Mouse (Mus musculus) forebrain, embryonic 10.5 days (tissue): ENCODE results near the gene Gmeb1. TPM values are rescaled to one million over a fixed set of nuclear protein-coding genes. Genes with fewer than 3 reads are reported as not detected.
"Not testable (repeated sequence)": the region's sequence is repeated elsewhere in the genome, so short reads cannot be mapped to it uniquely, and the experiment has no call there.

ENCODE experiments used
- DNase-seq: peaks from one replicate; pipeline ENCODE4 v3.0.0-alpha.2; 2017; ENCODE audit warnings: low spot score; ENCODE audit errors: extremely low spot score
- H3K27ac ChIP-seq: fragments of 300-500 bp; sonication (generic); 2 replicates; pipeline ENCODE4 v1.5.1; 2016; ENCODE audit warnings: mild to moderate bottlenecking
- H3K27me3 ChIP-seq: fragments of 300-500 bp; sonication (generic); 2 replicates; pipeline ENCODE4 v1.6.1; 2016; ENCODE audit warnings: mild to moderate bottlenecking; ENCODE audit not compliant: poor library complexity, severe bottlenecking
- H3K36me3 ChIP-seq: fragments of 300-500 bp; sonication (generic); replicated peaks from 2 replicates; pipeline ENCODE4 v1.6.1; 2016; ENCODE audit warnings: mild to moderate bottlenecking, moderate library complexity
- H3K4me1 ChIP-seq: fragments of 300-500 bp; sonication (generic); 2 replicates; pipeline ENCODE4 v1.6.1; 2016
- H3K4me3 ChIP-seq: fragments of 300-500 bp; sonication (generic); 2 replicates; pipeline ENCODE4 v1.5.1; 2016; ENCODE audit warnings: mild to moderate bottlenecking, moderate library complexity
- H3K9me3 ChIP-seq: fragments of 300-500 bp; sonication (generic); 2 replicates; pipeline ENCODE4 v1.6.1; 2016; ENCODE audit warnings: mild to moderate bottlenecking, moderate library complexity
- WGBS: fragments of 180-500 bp; shearing (Covaris S2); methylation state at CpG from one replicate; pipeline ENCODE4 v1.1.7; 2016; 5-methylcytosine and 5-hydroxymethylcytosine counted together
- polyA plus RNA-seq: library from polyadenylated mRNA; unstranded; fragments of >200 nt; fragmentation: Nextera tagmentation; extraction: Ambion mirVana; gene quantifications from 2 replicates; pipeline ENCODE4 v1.2.1, GENCODE M21; 2016

Gmeb1 gene
- polyA plus RNA-seq, 1 experiment from 2014 or later, result 50.6 TPM

DNA sequence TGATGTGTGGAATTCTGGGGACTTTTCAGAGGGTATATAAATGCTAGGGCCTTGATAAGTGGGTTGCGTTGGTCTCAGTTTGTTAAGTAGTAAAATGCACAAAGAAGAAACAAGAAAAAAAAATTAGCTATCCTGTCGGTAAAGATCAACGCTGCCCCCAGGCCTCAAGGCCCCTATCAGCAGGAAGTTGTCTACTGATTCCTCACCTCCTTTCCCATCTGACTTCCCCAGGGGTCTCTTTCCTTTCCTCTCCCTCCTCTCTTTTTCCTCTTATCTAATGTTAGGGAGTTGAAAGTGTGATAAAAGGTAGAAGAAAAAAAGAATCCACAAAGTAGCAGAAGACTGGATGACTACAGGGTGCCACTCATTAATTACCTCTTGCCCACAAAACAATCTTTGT, 21.0 kb downstream of the Gmeb1 start:
- 92% methylated on average over 3 of the region's 3 CpGs for WGBS
- H3K36me3 ChIP-seq, result peaks cover 95% of the 10 kb centered on the region

DNA sequence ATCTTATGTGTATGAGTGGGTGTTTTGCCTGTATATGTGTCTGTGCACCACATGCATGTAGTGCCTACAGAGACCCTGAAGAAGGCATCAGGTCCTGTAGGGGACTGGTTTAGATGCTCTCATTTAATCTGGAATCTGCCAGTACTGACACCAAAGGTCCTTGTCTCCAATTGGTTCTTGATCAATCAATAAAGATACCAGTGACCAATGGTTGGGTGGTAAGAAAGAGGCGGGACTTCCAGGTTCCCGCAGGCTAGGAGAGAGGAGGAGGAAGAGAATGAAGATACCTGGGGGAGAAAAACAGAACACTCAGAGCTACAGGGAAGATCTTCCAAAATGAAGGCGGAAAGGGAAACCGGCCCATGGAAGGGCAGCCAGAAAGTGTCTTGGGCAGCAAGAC, 23.0 kb downstream of the Gmeb1 start:
- Histone ChIP-seq H3K4me1 (no peaks in the 10 kb centered on the region), H3K4me3 (no peak overlapping the region), H3K27ac (no peak overlapping the region), H3K27me3 (no peaks in the 10 kb centered on the region), H3K36me3 (peaks cover 99% of the 10 kb centered on the region), H3K9me3 (no peaks in the 10 kb centered on the region)
- WGBS, result 86% methylated on average over 4 of the region's 4 CpGs
- no peak for DNase-seq

More for the DNA sequence above, 21.0 kb downstream of the Gmeb1 start:
- Histone ChIP-seq H3K27ac (no peak overlapping the region), H3K4me3 (no peak overlapping the region), H3K4me1 (no peaks in the 10 kb centered on the region), H3K9me3 (no peaks in the 10 kb centered on the region), H3K27me3 (no peaks in the 10 kb centered on the region)
- DNase-seq, result no peak

GRCm38 (mm10) chr4:132234710-132235109, 26.7 kb downstream of the Gmeb1 start:
- no peak overlapping the region for H3K27ac ChIP-seq
- H3K4me1 ChIP-seq, result no peaks in the 10 kb centered on the region
- no peak overlapping the region for H3K4me3 ChIP-seq
- peaks cover 100% of the 10 kb centered on the region for H3K36me3 ChIP-seq
- H3K9me3 ChIP-seq, result no peaks in the 10 kb centered on the region
- 94% methylated on average over 8 of the region's 8 CpGs for WGBS
- H3K27me3 ChIP-seq, result no peaks in the 10 kb centered on the region
- no peak for DNase-seq

DNA sequence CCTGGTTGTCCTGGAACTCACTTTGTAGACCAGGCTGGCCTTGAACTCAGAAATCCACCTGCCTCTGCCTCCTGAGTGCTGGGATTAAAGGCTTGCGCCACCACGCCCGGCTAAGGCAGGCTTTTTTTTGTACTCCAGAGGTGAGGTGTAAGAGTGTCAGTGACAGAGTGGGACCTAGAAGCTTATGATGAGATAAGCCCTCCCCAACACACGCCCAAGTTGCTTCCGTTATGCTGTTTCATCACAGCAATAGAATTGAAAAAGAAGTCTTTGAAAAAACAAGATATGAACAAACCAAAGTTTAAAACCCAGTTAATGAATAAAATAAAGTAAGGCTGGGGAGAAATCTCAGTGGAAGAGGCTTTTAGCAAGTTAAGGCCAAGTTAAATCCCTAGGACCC, 31.0 kb downstream of the Gmeb1 start:
- H3K4me1 ChIP-seq, result no peaks in the 10 kb centered on the region
- H3K9me3 ChIP-seq, result no peaks in the 10 kb centered on the region
- H3K27ac ChIP-seq, result no peak overlapping the region
- DNase-seq, result no peak
- WGBS, result 96% methylated on average over 5 of the region's 5 CpGs
- no peaks in the 10 kb centered on the region for H3K27me3 ChIP-seq
- H3K4me3 ChIP-seq, result no peak overlapping the region
- peaks cover 99% of the 10 kb centered on the region for H3K36me3 ChIP-seq

GRCm38 (mm10) chr4:132222001-132222400, 39.4 kb downstream of the Gmeb1 start:
- peaks cover 51% of the 10 kb centered on the region for H3K36me3 ChIP-seq
- H3K27ac ChIP-seq, H3K4me3 ChIP-seq, H3K4me1 ChIP-seq, H3K9me3 ChIP-seq, DNase-seq, H3K27me3 ChIP-seq: not testable (repeated sequence)
- WGBS, result 91% methylated on average over 5 of the region's 5 CpGs

DNA sequence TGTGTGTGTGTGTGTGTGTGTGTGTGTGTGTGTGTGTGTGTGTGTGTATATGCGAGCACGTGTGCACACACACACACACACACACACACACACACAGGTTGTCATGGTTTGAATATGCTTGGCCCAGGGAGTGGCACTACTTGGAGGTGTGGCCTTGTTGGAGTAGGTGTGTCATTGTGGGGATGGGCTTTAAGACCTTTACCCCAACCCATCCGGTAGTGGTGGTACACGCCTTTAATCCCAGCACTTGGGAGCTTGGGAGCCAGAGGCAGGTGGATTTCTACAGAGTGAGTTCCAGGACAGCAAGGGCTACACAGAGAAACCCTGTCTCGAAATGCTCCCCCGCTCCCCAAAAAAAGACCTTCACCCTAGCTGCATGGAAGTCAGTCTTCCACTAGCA, 43.0 kb downstream of the Gmeb1 start:
- peaks cover 17% of the 10 kb centered on the region for H3K36me3 ChIP-seq
- H3K27me3 ChIP-seq, H3K27ac ChIP-seq, H3K9me3 ChIP-seq, H3K4me1 ChIP-seq, H3K4me3 ChIP-seq, DNase-seq: not testable (repeated sequence)
- WGBS, result 86% methylated on average over 6 of the region's 6 CpGs

GRCm38 (mm10) chr4:132217781-132218180, 43.6 kb downstream of the Gmeb1 start:
- WGBS, result 90% methylated on average over 2 of the region's 2 CpGs

GRCm38 (mm10) chr4:132216602-132217001, 44.8 kb downstream of the Gmeb1 start:
- Histone ChIP-seq H3K27me3 (no peaks in the 10 kb centered on the region), H3K4me3 (no peak overlapping the region), H3K9me3 (no peaks in the 10 kb centered on the region), H3K36me3 (peaks cover under 1% of the 10 kb centered on the region), H3K4me1 (peaks cover 9% of the 10 kb centered on the region), H3K27ac (no peak overlapping the region)
- DNase-seq, result no peak
- 89% methylated on average over 1 of the region's 1 CpGs for WGBS

More at GRCm38 (mm10) chr4:132217781-132218180, 43.6 kb downstream of the Gmeb1 start:
- Histone ChIP-seq H3K27me3 (no peaks in the 10 kb centered on the region), H3K27ac (no peak overlapping the region), H3K9me3 (no peaks in the 10 kb centered on the region), H3K4me1 (peaks cover 1% of the 10 kb centered on the region), H3K36me3 (peaks cover 10% of the 10 kb centered on the region), H3K4me3 (no peak overlapping the region)
- no peak for DNase-seq

GRCm38 (mm10) chr4:132214847-132215246, 46.6 kb downstream of the Gmeb1 start:
- H3K4me1 ChIP-seq, result peaks cover 19% of the 10 kb centered on the region
- WGBS, result 83% methylated on average over 4 of the region's 4 CpGs
- H3K4me3 ChIP-seq, result no peak overlapping the region
- peaks cover 11% of the 10 kb centered on the region for H3K36me3 ChIP-seq
- DNase-seq, result no peak
- H3K27ac ChIP-seq, result no peak overlapping the region
- H3K27me3 ChIP-seq, result no peaks in the 10 kb centered on the region
- H3K9me3 ChIP-seq, result no peaks in the 10 kb centered on the region

- Histone ChIP-seq H3K36me3 (peaks cover 38% of the 10 kb centered on the region), H3K4me3 (peak within 1 kb of the TSS; percentile 100), H3K9me3 (no peaks in the 10 kb centered on the region), H3K27ac (peak within 1 kb of the TSS; percentile 100), H3K4me1 (peaks cover 32% of the 10 kb centered on the region), H3K27me3 (no peaks in the 10 kb centered on the region)
- peak; percentile 95 for DNase-seq
- WGBS, result under 1% methylated on average over 78 of the region's 78 CpGs
Observed at GRCm38 (mm10) chr4:132211953-132212734, 49.3 kb downstream of the Gmeb1 start, which contains the start of gene Ythdf2. Gene Ythdf2 (minus strand): TSS chr4:132212303.

DNA sequence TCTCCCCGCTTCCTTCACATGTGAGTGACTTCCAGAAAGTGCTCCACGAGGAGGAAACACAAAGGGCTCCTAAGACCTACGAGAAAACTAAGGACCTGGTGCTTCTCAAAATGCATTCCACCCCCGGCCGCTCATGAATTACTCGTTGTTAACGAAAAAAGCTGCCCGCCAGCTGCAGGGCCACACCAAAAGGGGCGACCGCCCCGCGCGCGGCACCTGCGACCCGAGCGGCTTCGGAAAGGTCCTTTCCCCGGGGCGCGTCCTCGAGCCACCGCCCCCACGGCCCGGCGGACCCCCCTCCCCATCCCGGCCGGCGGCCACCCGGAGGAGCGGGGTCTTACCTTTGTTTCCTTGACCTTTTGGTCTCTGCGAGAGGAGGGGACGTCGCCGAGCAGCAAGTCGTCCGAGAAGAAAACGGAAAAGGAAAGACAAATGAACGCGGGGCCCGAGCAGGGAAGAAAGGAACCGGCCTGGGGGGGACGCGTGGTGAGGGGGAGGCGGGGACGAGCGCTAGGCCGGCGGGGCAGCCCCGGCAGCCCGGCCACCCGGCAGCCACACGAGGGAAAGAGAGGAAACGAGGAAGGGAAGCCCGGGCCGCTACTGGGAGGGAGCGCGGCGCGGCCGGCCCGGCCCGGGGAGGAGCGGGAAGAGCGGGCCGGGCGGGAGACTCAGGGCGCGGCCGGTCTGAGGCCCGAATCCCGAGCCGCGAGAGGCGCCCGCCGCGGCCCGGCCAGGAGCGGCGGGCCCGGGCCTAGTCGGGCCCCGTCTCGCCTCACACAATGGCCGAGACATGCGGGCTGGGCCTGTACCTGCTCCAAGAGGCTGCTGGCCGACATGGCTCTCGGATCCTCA, 50.1 kb downstream of the Gmeb1 start:
- WGBS, result under 1% methylated on average over 87 of the region's 89 CpGs
- H3K36me3 ChIP-seq, result peaks cover 46% of the 10 kb centered on the region

GRCm38 (mm10) chr4:132210325-132210724, 51.1 kb downstream of the Gmeb1 start:
- peaks cover 56% of the 10 kb centered on the region for H3K36me3 ChIP-seq
- peak overlapping the region; percentile 100 for H3K4me3 ChIP-seq
- peaks cover 32% of the 10 kb centered on the region for H3K4me1 ChIP-seq
- DNase-seq, result no peak
- no peaks in the 10 kb centered on the region for H3K9me3 ChIP-seq
- WGBS, result 72% methylated on average over 2 of the region's 2 CpGs
- H3K27me3 ChIP-seq, result no peaks in the 10 kb centered on the region
- H3K27ac ChIP-seq, result peak overlapping the region; percentile 100

More for the DNA sequence above, 50.1 kb downstream of the Gmeb1 start:
- peak overlapping the region; percentile 100 for H3K27ac ChIP-seq
- H3K4me3 ChIP-seq, result peak overlapping the region; percentile 100
- H3K4me1 ChIP-seq, result peaks cover 32% of the 10 kb centered on the region
- DNase-seq, result peak; percentile 38
- H3K9me3 ChIP-seq, result no peaks in the 10 kb centered on the region
- H3K27me3 ChIP-seq, result no peaks in the 10 kb centered on the region

- Histone ChIP-seq H3K9me3 (no peaks in the 10 kb centered on the region), H3K27me3 (no peaks in the 10 kb centered on the region)
Observed at GRCm38 (mm10) chr4:132209299-132209698, 52.1 kb downstream of the Gmeb1 start.

More at GRCm38 (mm10) chr4:132209299-132209698, 52.1 kb downstream of the Gmeb1 start:
- DNase-seq, result no peak
- H3K4me1 ChIP-seq, result peaks cover 37% of the 10 kb centered on the region
- peak overlapping the region; percentile 100; the same call in 1 of the 2 replicates for H3K4me3 ChIP-seq
- 96% methylated on average over 2 of the region's 2 CpGs for WGBS
- no peak overlapping the region for H3K27ac ChIP-seq
- peaks cover 66% of the 10 kb centered on the region for H3K36me3 ChIP-seq
